Mouse (Mus musculus) layer of hippocampus, adult 2 months (tissue): ENCODE results near the gene Fkbp8. TPM values are rescaled to one million over a fixed set of nuclear protein-coding genes. Genes with fewer than 3 reads are reported as not detected.
A peak's percentile ranks its signal among the peaks of the same experiment; 100 is the strongest.
"Not testable (repeated sequence)": the region's sequence is repeated elsewhere in the genome, so short reads cannot be mapped to it uniquely, and the experiment has no call there.

Experiments used
- DNase-seq, 2 experiments: peaks; one replicate each; pipeline ENCODE4 v3.0.0; 2022; ENCODE audit warnings: low spot score in 2 of 2
- H3K27ac ChIP-seq: fragments of 200-600 bp; 2 replicates; pipeline ENCODE4 v1.8.1; 2022
- H3K4me3 ChIP-seq: fragments of 200-600 bp; 2 replicates; pipeline ENCODE4 v1.8.1; 2022; ENCODE audit warnings: mild to moderate bottlenecking
- CTCF ChIP-seq: fragments of 200-600 bp; conservative IDR thresholded peaks from 2 replicates; pipeline ENCODE4 v1.8.1; 2022; ENCODE audit warnings: antibody characterized with exemption, mild to moderate bottlenecking, moderate library complexity
- total RNA-seq, 2 experiments: library from RNA; stranded (reverse); gene quantifications; 2 replicates each; pipeline ENCODE4 v1.2.3; 2021

Gene Fkbp8
- total RNA-seq, 2 experiments from 2014 or later: 447 to 453 TPM

DNA sequence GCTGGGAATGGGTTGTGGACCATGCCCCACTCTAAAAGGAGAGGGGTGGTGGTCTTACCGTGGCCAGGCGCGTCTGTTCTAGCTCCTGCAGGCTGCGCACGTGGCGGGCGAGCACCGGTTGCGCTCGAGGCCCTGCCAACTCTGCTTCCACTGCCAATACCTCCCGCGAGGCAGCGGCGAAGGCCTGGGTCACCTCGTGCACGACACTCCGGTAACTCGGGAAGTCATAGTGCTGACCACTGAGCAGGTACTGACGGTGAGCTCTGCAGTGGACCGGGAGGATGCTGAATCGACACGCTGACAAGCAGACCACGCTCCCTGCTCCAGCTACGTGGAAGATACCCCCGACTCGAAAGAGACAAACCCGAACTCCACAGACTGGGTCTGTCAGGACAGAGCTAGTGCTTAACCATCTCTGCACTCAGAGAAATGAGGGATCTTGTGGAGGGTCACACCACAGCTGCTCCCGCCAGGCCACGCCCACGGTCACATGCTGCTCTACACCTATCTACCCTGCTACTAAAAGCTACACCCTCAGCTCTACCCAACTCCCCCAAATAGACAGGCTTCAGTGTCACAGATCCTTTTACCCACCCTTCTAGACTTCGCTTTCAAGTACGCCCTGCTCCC, 21.7 kb upstream of the Fkbp8 start:
- peak overlapping the region; percentile 68 for H3K4me3 ChIP-seq
- H3K27ac ChIP-seq: peak overlapping the region; percentile 99
- no peak for TF ChIP-seq CTCF
- peak in 1 of 2 experiments; percentile 25 for DNase-seq

DNA sequence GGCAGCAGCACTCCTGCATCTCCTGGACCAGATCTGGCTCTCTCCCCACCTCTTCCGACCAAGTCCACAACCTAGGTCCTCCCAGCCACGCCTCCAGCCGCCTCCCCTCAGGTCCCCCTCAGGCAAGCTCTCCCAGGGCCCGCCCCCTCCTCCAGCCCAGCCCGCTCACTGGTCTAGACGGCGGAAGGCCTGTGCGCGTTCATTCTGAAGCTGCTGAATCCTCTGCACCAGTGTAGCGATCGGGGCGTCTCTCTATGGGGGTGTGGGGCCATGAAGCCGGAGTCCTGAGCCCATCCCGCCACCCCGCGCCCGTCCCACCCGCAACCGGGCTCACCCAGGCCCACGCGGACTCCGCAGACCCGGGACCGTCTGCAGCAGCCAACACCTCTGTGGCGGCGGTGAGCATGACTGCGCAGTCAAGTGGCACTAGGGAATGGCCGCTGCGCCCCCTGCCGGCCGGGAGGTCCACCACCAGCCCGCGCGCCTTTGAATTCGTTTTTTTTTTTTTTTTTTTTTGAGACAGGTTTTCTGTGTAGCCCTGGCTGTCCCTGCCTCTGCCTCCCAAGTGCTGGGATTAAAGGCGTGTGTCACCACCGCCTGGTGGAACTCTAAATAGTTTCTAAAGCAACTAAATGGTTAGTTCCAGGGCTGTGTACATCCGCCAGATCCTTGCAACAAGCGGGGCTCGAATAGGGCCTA, 21.0 kb upstream of the Fkbp8 start, which contains the start of gene Rex1bd:
Gene Rex1bd, minus strand, starts transcription at position 425 of the 699 bp plus-strand sequence.
- H3K4me3 ChIP-seq: peak within 1 kb of the TSS; percentile 68
- peak; percentile 92 to 94 for DNase-seq
- peak; percentile 88 for TF ChIP-seq CTCF
- H3K27ac ChIP-seq: peak within 1 kb of the TSS; percentile 99

GRCm38 (mm10) chr8:70507027-70507393, 20.5 kb upstream of the Fkbp8 start:
- no peak for TF ChIP-seq CTCF
- Histone ChIP-seq H3K27ac (peak overlapping the region; percentile 99; the same call in 1 of the 2 replicates), H3K4me3 (no peak overlapping the region; the same call in 1 of the 2 replicates)
- DNase-seq: no peak

- no peak for DNase-seq
- no peak for TF ChIP-seq CTCF
- H3K4me3 ChIP-seq: peak overlapping the region; percentile 84
- H3K27ac ChIP-seq: peak overlapping the region; percentile 93
Observed at GRCm38 (mm10) chr8:70509281-70509952, 18.1 kb upstream of the Fkbp8 start.

DNA sequence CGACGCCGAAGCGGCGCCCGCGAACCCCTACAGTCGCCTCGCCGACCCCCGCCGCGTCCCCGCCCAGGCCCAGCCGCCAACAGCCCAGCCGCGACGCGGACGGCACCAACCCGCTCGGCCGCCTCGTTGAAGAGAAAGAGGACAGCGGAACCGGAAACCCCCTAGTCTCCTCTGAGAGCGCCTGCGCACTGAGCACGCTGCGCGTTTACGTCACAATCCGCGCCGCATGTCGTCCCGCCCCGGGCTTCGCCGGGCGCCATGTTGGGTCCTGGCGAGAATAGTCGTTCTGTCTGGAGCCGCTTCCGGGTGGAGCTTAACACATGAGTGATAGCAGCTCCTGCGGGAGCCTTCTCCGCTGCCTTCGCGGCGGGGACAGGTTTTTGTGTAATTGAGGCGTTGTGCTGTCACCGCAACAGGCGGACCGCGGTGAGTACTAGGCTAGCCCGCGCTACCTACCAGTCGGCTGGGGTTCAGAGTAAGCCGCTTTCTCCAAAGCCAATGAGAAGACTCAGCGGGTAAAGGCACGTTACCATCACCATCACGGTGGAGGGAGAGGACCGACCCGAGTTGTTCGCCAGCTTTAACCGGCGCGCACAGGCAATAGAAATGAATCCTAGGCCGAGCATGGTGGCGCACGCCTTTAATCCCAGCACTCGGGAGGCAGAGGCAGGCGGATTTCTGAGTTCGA, 17.2 kb upstream of the Fkbp8 start, which contains the start of gene Uba52:
Gene Uba52, minus strand, starts transcription at position 574 of the 688 bp plus-strand sequence.
- no peak for TF ChIP-seq CTCF
- Histone ChIP-seq H3K4me3 (peak within 1 kb of the TSS; percentile 84), H3K27ac (peak within 1 kb of the TSS; percentile 93)
- DNase-seq: peak; percentile 97 to 98

DNA sequence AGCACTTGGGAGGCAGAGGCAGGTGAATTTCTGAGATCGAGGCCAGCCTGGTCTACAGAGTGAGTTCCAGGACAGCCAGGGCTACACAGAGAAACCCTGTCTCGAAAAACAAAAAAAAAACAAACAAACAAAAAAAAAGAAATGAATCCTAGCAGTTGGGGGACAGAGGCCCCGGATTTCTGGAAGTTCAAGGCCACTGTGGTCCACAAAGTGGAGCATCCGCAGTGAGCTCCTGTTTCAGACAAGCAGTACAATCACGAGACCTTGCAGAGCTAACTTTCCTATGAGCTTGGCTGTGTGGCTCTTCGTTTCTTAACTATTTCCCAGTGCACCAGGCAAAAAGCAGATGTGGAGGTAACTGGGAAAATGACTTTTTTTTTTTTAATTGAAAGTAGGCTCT, 16.4 kb upstream of the Fkbp8 start:
- not testable (repeated sequence) for DNase-seq
- H3K27ac ChIP-seq: peak overlapping the region; percentile 93
- H3K4me3 ChIP-seq: peak overlapping the region; percentile 84

- no peak overlapping the region for H3K4me3 ChIP-seq
- DNase-seq: no peak
- no peak for TF ChIP-seq CTCF
- 0 out of 2 replicates have a peak overlapping the region, but pooled peaks have one; percentile 93 for H3K27ac ChIP-seq
Observed at GRCm38 (mm10) chr8:70511770-70512169, 15.8 kb upstream of the Fkbp8 start.

GRCm38 (mm10) chr8:70512253-70512903, 15.1 kb upstream of the Fkbp8 start:
- no peak for TF ChIP-seq CTCF
- Histone ChIP-seq H3K27ac (no peak overlapping the region; the same call in 1 of the 2 replicates), H3K4me3 (no peak overlapping the region)
- no peak for DNase-seq

DNA sequence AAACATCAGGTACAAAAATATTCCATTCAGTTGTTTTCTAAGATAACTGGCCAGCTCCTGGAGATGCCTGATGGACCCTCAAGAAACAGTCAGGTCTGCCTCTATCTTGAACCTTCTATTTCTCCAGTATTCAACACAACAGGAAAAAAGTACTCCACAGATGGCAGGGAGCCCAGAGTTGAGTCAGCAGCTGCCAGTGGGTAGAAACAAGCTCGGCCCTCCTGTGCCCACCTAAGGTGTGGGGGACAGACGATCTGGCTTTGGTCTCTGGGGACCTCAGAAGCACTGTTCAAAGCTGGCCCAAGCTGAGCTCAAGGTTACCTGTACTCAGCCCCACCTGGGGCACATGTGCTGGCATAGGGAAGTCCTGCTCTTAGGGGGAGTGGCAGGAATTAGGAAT, 14.1 kb upstream of the Fkbp8 start:
- Histone ChIP-seq H3K4me3 (no peak overlapping the region), H3K27ac (peak overlapping the region; percentile 53; the same call in 1 of the 2 replicates)
- no peak for TF ChIP-seq CTCF
- peak in 1 of 2 experiments; percentile 41 for DNase-seq

- H3K27ac ChIP-seq: no peak overlapping the region
- no peak for DNase-seq
- TF ChIP-seq CTCF: no peak
- H3K4me3 ChIP-seq: no peak overlapping the region
Observed at GRCm38 (mm10) chr8:70517940-70518643, 9.4 kb upstream of the Fkbp8 start.

GRCm38 (mm10) chr8:70519043-70519442, 8.5 kb upstream of the Fkbp8 start:
- DNase-seq: no peak
- H3K27ac ChIP-seq: no peak overlapping the region

GRCm38 (mm10) chr8:70519606-70520005, 7.9 kb upstream of the Fkbp8 start:
- H3K27ac ChIP-seq: no peak overlapping the region
- no peak for DNase-seq
- H3K4me3 ChIP-seq: no peak overlapping the region
- no peak for TF ChIP-seq CTCF

More at GRCm38 (mm10) chr8:70519043-70519442, 8.5 kb upstream of the Fkbp8 start:
- no peak overlapping the region for H3K4me3 ChIP-seq
- TF ChIP-seq CTCF: no peak
